Mouse (Mus musculus) kidney, postnatal 36 days (tissue): ENCODE data around the gene Cers5.
"Not testable (repeated sequence)": the region's sequence is repeated elsewhere in the genome, so short reads cannot be mapped to it uniquely, and the experiment has no call there.

Experiments used
- DNase-seq, 2 experiments: peaks; one replicate each; pipeline ENCODE4 v3.0.0; 2021 to 2022; ENCODE audit warnings: mixed read lengths in 2 of 2

The Cers5 gene

DNA sequence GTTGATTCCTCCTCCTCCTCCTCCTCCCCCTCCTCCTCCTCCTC is at the start of gene Cers5:
Gene Cers5 (minus strand): TSS at position 5 of the 44 bp plus-strand sequence.
- DNase-seq, result not testable (repeated sequence)

DNA sequence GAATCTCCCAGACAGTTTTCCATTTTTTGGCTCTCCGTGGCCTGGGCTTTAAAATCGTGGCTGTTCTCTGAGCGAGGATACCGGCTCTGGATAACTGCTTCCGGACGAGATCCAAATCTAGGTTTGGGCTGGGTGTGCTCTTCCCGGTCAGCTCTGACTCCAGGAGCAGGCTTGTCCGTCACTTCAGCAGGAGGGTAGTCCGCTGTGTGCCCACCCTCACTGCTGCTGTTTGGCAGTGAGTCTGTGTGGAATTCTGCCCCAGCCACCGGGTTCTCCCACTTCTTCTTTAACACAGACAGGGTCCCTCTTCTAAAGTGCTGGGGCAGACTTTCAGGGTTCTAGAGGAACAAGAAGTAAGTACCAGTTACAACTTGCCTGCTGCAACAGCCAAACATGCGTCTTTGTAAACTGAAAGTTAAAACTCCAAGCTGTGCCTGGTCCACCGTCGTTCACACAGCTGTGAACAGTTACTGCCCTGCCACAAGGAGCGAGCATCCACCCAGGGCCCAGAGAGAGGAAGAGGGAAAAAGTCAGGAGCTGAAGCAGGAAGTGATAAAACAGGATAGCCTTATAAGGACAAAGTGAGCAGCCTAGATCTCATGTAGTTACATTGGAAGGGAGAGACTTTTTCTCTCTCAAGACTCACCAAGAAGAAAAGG is 47.1 kb upstream of the Cers5 start:
- peak; percentile 49 to 63 for DNase-seq

DNA sequence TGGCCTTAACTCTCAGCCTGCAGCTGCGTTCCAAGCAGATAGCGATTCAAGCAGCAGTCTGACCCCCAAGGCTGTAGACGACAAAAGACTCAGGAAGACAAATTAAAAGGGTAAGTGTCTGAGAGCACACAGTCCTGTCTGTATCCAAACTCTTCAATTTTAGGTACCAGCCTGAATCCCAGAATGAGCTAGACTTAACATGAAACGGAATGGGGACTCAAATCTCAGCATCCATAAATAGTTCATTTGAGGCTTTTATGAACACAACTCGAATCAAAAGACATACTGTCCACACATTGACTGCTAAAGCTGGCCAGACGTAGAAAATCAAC is 46.4 kb upstream of the Cers5 start:
- no peak for DNase-seq

DNA sequence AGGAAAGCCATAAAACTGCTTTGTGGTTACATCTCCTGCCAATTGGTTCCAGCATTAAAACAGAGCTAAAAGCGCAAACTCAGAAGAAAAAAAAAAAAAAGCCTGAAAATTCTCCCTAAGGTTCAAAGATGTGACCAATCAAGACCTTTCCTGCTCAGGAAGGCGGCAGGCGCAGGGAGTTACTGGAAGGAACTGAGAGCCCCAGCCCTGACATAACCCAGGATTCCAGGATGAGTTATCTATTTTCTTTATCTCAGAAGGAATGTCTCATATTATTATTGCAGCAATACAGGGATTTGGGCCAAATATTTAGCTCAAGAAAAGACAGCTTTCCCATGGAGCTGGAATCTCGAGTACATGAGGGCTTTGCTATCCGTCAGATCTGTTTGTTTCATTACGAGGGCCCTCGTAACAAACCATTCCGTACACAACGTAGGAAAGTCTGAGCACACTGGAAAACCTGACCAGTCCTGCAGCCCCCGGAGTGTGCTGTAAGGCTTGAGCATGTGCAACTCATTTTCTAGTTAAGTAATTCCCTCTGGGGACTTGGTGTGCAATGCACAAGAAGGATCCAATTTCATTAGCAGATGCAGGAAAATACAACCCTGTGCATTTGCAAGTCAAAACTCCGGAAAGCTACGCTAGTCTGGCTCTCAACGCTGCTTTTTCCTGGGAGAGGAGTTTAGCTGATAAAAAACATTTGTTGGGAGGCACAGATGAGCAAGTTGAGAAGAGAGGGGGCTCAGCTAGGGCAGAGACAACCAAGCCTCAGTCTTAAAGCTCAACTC is 45.8 kb upstream of the Cers5 start:
- DNase-seq, result peak; percentile 60 to 73

DNA sequence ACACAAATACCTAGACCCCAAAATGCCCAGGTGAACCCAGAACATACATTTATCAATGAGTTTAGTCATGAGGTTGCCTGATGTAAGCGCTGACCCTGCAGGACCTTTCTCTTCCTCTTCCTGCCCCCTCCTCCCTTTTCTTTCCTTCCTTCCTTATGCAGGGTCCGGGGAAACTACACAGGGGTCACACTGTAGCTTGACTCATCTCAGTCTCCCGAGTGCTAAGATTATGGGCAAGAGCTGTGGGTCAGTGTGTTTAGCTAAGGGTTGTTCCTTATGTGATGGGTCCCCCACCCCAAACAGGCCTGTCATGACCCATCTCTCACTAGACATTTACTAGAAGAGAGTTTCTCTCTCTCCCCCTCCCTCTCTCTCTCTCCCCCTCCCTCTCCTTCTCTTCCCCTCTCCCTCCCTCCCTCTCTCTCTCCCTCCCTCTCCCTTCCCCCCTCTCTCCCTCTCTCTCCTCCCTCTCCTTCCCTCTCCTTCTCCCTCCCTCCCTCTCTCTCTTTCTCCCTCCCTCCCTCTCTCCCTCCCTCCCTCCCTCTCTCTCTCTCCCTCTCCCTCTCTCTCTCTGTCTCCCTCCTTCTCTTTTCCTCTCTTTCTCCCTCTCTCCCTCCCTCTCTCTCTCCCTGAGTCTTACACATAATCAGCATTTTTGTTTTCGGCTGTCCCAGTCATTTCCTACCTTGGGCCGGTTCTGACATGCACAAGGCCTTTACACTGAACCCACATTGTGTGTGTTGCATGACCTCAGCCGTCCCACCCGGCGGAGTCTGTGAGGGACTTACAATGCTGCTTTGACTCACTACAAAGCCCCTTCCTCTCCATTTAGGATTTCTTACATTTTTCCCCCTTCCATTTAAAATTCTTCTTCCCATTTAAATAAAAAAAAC is 44.9 kb upstream of the Cers5 start:
- no peak for DNase-seq

DNA sequence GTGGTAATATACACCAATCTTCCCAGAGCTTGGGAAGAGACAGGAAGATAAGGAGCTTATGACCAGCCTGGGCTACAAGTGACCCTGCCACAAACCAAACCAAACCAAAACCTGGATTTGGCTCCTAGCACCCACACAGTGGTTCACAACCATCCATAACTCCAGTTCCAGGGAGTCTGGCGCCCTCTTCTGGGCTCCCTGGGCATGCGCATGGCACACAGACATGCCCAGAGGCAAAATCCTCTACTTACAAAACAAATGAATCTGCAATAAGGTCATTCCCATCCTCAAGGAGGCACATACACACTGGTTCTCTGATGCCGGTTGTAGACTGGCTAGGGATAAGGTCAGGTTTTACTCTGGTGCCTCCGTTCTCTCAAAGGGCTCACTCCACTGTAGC is 43.3 kb upstream of the Cers5 start:
- no peak for DNase-seq

DNA sequence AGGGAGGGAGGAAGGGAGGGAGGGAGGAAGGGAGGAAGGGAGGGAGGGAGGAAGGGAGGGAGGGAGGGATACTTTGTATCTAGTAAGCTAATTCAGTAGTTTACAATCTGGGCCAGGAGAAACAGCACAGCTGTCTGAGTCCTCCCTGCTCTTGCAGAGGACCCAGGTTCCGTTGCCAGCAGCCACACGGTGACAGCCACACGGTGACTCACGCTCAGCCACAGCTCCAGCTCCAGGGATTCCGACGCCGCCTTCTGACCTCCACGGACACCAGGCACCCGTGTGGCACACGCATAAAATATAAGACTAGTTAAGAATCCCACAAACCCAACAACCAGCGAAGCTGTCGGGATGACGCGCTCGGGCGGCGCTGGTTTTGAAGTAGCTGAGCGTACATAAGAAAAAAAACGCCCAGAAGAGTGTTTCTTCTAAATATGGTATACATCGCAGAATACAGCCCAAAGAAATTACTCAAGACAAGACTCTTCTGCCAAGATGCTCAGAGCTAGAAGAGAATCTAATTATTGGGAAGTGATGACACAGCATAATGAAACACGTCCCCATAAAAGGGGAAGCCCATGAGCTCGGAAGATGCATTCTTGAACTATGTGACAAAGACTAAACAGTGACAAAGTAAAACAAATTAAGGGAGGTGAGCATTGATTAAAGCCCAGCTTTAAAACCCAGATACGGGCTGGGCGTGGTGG is 42.0 kb upstream of the Cers5 start:
- DNase-seq, result no peak

DNA sequence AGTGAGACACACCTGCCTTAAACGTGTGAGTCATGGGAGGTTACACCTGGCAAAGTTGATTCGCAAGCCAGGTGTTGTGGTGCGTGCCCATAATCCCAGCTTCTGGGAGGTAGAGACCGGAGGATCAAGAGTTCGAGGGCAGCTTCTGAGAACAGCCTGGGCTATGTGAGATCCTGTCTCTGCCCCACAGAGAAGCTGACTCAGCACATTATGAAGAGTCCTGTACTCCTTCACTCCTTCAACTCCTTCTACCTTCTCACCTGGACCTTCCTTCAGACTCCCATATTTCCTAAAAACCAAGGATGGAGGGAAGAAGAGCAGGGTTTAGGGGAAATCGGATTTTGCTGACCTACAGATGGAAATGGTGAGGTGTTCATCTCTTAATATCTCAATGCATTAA is 41.0 kb upstream of the Cers5 start:
- no peak for DNase-seq

DNA sequence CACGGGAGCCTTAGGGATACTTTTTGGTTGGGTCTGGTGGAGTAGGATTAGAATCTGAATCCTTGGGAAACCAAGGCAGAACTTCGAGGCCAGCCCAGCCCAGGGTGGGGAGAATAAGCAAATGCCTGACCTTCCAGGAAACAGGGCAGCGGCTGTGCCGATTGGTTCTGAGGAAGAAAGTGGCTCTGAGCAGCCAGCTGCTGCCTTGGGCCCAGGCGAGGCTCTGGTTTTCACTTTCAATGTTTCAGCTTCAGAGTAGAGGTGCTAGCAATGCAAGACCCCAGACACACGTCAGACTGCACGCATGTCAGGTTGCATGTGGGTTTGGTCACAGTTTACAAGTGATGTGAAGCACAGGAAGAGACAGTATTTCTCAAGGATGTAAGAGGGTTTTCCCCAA is 39.4 kb upstream of the Cers5 start:
- no peak for DNase-seq

DNA sequence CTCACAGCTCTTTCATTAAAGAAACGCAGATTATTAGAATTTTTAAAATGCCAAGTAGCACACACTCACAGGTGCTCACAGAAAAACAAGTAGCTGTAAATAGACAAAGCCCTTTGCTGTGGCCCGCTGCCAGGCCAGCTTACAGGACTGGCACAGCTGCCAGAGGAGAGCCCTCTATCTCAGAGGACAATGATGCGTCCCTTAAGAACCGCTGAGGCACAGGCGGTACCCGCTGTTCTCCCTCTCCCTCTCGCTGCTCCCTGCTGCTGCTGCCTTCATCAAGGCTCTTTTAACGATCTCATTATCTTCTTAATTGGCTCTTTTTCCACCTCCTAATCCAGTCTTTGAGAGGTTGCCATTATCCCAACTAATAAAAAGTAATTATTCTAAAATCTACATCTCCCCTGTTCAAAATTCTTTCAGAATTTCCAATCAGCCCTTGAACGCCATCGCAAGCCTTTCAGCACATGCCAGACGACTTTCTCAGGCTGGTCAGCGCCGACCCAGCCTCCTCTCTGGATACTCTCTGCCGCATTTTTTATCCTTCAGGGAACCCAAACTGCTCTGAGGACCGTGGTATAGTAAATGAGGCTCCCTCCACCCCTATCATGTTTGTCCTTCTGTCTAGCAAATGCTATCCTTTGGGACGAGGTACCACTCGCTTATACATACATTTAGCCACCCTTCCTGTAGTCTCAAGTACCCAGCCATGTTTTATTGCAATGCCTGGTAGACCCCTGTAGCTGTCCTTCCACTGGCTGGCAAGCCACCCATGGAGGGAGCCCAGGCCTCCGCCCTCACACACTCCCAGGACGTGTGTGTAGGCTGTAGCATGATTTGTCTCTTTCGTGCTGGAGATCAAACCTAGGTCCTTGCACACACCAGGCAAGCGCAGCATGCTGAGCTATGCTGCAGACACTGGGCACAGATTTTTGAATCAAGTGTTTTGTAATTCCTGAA is 35.4 kb upstream of the Cers5 start:
- no peak for DNase-seq

DNA sequence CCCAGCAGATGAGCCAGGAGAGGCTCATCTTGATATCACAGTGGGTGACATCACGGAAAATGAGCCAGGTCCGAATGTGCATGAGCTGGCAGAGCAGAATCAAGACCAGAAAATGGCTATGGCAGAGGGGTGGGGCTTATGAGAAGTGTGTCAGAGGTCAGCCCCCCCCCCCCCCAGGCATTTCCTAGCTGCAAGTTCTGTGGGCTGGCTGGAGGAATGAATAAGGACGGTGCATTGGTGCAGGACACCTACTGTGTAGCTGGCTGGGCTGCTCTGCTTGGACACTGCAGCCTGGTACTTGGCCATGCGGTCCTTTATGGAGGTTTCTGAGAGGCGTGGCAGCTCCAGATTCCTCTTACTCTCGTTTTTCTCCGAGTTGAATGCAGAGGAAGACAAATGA is 33.5 kb upstream of the Cers5 start:
- no peak for DNase-seq

DNA sequence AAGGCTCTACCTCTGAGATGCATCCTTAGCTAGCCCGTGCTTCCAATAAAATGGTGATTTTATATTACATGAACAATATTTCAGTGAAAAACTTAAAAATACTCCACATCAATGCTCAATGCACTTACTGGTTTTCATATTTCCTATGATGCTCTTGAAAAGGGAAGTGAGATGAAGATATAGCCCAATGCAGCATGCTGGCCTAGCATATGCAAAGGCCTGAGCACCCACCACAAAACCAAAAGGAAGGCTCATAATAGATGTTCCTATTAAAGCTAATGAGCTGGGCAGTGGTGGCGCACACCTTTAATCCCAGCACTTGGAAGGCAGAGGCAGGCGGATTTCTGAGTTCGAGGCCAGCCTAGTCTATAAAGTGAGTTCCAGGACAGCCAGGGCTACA is 33.0 kb upstream of the Cers5 start:
- DNase-seq, result no peak

DNA sequence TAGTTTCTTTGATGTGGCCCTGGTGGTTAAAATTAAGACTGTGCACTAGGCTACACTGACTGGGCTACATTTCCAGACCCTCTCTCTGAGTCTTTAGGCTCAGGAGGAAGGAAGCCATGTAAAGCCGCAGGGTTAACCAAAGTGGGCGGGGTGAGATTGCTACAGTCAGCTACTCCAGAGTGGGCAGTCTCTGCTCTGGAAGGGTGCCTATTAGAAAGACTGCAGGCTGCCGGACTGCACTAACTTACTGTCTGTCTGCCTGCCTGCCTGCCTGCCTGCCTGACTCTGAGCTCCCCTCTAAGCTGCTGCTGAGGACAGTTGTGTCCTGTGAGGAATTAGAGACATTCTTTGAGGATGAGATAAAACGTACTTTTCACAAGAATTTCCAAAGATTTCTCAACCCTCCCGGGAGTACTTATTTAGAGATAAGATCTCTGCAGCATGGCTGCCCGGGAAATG is 30.5 kb upstream of the Cers5 start:
- peak; percentile 42 to 49 for DNase-seq

DNA sequence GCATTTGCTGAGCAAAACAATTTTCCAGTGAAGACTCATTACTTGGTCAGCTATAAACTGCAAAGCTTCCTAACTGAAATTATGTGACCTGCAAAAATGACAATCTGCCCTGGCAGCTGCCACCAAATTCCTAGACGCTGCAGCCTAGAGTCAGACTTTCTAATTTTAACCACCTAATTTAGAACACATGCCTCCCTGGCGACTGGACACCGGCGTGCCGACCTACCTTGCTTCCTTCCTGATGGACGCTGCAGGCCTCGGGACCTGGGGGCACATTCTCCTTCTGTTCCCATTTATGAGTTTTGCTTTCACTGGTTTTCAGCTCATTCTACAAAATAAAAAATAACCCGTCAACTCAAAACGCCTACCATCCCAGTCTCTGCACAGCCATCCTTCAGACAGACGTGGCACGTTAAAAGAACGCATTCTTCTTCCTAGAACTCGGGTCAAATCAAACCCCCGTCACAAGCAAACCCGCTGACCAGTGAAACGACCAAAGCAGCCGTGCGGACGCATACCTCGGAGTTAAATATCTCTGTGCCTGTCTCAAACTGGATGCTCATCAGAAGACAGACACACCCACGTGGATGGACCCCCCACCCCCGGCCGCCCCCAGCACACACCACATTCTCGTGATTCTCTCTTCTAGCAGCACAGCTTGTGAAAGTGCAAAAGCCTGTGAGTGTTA is 29.3 kb upstream of the Cers5 start:
- peak in 1 of 2 experiments; percentile 34 for DNase-seq

DNA sequence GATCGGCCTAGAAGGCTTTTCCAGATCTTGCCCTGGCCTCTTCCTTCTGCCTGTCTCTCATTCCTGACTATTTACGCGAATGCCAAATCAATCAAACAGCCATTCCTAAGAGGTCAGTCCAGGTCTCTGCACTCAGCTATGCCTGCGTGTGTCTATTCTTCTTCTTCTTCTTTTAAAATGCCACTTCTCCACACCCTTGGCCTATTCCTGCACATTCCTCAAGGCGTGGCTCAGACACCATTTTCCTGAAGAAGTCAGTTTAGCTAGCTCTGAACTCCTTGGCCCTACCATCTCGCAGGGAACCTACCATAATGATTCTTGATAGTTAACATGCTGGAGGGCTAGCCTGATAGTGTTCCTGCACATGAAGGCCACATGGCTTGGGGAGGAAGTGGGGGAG is 27.0 kb upstream of the Cers5 start:
- no peak for DNase-seq

DNA sequence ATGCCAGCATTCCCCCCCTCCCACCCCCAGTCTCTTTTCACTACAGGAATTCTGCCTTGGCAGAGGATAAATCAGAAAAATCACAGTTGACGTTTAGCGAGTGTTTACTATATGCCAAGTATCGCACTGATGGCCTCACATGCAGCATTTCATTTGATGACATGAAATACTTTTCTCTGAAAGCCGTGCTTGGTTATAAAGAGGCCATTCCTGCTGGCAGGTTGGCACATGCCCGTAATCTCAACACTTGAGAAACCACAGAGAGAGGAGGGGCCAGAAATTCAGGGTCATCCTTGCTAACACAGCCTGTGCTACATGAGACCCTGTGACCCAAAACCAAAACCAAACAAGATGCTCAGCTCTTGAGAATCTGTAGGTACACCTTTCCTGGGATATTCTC is 25.2 kb upstream of the Cers5 start:
- DNase-seq, result no peak

DNA sequence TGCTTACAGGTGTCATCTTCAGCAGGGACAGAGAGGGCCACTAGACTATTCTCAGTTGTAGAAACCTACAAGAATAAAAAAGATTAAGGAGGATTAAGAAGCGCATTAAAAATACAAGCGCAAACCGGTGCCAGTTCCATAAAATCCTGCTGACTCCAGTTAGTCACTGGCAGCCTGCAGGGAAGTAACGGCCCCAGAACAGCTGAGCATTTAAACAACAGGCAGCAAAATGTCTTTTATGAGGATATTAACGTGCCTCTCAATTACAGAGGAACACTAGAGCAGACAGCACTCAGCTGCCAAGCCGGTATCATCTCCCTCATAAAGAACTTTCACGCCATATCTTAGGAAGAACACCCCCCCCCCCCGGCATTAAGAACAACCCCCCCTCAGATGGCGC is 24.1 kb upstream of the Cers5 start:
- DNase-seq, result no peak

DNA sequence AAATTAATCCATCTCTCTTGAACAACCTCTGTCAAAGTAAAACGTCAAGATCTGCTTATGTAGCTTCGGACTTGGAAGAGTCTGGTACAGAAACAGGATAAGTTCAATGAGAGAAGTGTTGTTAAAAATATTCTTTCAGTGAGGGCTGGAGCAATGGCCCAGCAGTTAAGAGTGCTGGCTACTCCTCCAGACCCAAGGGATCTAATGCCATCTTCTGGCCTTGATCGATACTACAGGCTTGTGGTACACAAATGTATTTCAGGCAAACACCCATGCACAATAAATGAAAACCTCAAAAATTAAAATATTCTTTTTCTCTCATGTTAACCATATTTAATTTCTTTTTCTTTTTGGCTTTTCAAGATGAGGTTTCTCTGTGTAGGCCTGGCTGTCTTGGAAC is 23.4 kb upstream of the Cers5 start:
- DNase-seq, result peak in 1 of 2 experiments; percentile 69

DNA sequence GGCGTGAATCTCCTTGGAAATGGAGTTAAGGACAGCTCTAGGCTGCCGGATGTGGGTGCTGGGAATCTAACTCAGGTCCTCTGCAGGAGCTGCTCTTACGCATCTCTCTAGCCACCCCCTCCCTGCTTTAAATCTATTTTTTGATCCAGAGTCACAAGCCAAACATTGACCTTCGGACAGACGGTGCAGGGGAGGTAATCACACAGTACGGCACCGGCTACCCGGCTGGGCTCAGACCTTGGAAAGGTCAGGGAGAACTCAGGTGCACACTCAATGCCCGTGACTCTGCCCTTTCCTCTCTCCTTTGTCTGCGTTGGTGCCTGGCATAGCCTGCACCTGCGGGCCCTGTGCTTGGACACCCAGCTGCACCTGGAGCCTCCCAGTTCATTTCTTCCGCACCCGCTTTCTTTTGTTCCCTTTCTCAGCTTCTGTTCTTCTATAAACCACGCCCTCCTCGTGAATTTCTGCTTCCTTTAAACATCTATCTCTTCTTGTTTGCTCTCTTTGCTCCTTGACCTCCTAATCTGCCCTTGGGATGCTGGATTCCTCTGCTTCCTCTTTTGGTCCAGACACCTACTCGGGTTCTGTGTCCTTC is 19.6 kb upstream of the Cers5 start:
- peak in 1 of 2 experiments; percentile 37 for DNase-seq

DNA sequence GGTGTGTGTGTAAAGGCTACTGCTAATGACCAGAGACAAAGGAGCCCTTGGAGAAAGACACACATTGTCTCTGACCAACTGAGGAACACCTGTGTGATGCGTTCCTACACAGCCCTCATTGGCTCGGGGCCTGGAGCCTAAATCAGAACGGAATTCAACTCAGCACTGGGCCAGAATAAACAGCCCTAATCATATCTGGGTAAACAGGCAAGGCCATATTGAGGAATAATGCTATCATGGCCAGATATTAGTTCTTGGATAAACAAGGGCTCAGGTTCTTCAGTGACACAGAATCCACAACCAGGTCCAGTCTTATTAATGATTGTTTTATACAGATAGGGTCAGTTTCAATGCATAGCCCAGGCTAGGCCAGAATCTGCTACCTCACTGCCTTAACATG is 18.3 kb upstream of the Cers5 start:
- DNase-seq, result peak in 1 of 2 experiments; percentile 14

DNA sequence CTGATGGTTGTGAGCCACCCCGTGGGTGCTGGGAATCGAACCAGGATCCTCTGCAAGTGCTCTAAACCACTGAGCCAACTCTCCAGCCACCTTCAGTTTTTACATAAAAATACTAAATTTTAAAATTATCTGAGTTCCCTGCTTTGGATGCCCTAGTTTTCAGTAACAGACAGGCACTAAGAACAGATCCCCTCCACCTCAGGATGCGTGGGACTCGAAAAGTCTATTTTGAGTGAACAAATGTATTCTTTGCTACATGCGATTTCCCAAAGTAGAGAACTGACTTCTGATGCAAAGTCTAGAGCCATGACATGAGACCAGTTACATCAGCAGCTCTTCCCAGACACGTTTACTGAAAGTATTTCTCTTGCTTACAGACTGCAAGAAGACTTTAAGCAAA is 17.8 kb upstream of the Cers5 start:
- DNase-seq, result no peak
